Mouse (Mus musculus) forebrain, embryonic 14.5 days (tissue): ENCODE measurements around the gene Art4. TPM values are rescaled to one million over a fixed set of nuclear protein-coding genes. Genes with fewer than 3 reads are reported as not detected.
"Not testable (repeated sequence)": the region's sequence is repeated elsewhere in the genome, so short reads cannot be mapped to it uniquely, and the experiment has no call there.

Experiments used
- ATAC-seq: fragments of 200-750 bp; cut with Nextera tagmentation; 2 replicates; pipeline ENCODE4 v1.8.0; 2017; ENCODE audit warnings: mild to moderate bottlenecking, moderate library complexity
- DNase-seq: peaks from one replicate; pipeline ENCODE4 v3.0.0-alpha.2; 2015; ENCODE audit warnings: low spot score
- H3K27ac ChIP-seq: fragments of 300-500 bp; sonication (generic); 2 replicates; pipeline ENCODE4 v1.5.1; 2014; ENCODE audit warnings: low read depth, mild to moderate bottlenecking, control low read depth, low read length, moderate library complexity
- H3K27me3 ChIP-seq: fragments of 300-500 bp; sonication (generic); replicated peaks from 2 replicates; pipeline ENCODE4 v1.6.1; 2014; ENCODE audit warnings: low read length, control low read depth, mixed read lengths; ENCODE audit not compliant: control insufficient read depth, insufficient read depth
- H3K36me3 ChIP-seq: fragments of 300-500 bp; sonication (generic); 2 replicates; pipeline ENCODE4 v1.6.1; 2014; ENCODE audit warnings: low read length, control low read depth; ENCODE audit not compliant: control insufficient read depth, insufficient read depth
- H3K4me1 ChIP-seq: fragments of 300-500 bp; sonication (generic); 2 replicates; pipeline ENCODE4 v1.6.1; 2014; ENCODE audit warnings: antibody characterized with exemption, low read length, control low read depth; ENCODE audit not compliant: control insufficient read depth, insufficient read depth
- H3K4me2 ChIP-seq: fragments of 300-500 bp; sonication (generic); 2 replicates; pipeline ENCODE4 v1.6.1; 2014; ENCODE audit warnings: mild to moderate bottlenecking, control low read depth, low read length
- H3K4me3 ChIP-seq: fragments of 300-500 bp; sonication (generic); 2 replicates; pipeline ENCODE4 v1.5.1; 2014; ENCODE audit warnings: low read depth, low read length, control low read depth
- H3K9ac ChIP-seq: fragments of 300-500 bp; sonication (generic); 2 replicates; pipeline ENCODE4 v1.6.1; 2014; ENCODE audit warnings: mild to moderate bottlenecking, low read length, control low read depth, moderate library complexity
- H3K9me3 ChIP-seq: fragments of 300-500 bp; sonication (generic); replicated peaks from 2 replicates; pipeline ENCODE4 v1.6.1; 2016; ENCODE audit warnings: low read length, control low read depth, mixed read lengths; ENCODE audit not compliant: control insufficient read depth
- whole genome bisulfite sequencing: fragments of 180-500 bp; shearing (Covaris S2); extraction: QIAGEN DNeasy Blood & Tissue Kit; methylation state at CpG from one replicate; pipeline ENCODE4 v1.1.7; 2014; 5-methylcytosine and 5-hydroxymethylcytosine counted together
- polyA plus RNA-seq: library from polyadenylated mRNA; unstranded; fragments of >200 nt; fragmentation: Nextera tagmentation; extraction: Ambion mirVana; gene quantifications from 2 replicates; pipeline ENCODE4 v1.2.1, GENCODE M21; 2014

Gene Art4
- polyA plus RNA-seq, 1 experiment from 2014 or later = not detected

DNA sequence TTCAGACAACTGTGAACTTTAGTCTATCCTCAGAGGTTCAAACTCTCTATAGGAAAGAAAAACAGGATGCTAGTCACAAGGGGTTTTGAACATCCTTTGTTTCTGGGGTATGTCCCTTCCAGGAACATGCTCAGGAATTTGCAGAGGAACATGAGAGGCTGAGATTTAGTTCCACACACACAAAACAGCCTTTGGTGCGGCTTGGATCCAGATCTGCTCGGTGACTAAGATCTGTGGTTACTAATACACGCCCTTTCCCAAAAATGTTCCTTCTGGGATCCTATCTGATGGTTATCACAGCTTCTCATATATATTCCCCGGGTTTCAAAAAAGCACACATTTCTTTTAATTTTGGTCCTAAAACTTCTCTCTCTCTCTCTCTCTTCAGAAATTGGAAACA lies 40.3 kb upstream of the Art4 start:
- H3K36me3 ChIP-seq = no peaks in the 10 kb centered on the region
- WGBS = 94% methylated on average over 4 of the region's 4 CpGs
- ATAC-seq = no peak
- H3K4me3 ChIP-seq = no peak overlapping the region
- H3K9ac ChIP-seq = no peak overlapping the region
- H3K9me3 ChIP-seq = no peaks in the 10 kb centered on the region
- no peak overlapping the region for H3K27ac ChIP-seq
- no peaks in the 10 kb centered on the region for H3K4me1 ChIP-seq
- no peaks in the 10 kb centered on the region for H3K27me3 ChIP-seq
- H3K4me2 ChIP-seq = no peak overlapping the region
- no peak for DNase-seq

DNA sequence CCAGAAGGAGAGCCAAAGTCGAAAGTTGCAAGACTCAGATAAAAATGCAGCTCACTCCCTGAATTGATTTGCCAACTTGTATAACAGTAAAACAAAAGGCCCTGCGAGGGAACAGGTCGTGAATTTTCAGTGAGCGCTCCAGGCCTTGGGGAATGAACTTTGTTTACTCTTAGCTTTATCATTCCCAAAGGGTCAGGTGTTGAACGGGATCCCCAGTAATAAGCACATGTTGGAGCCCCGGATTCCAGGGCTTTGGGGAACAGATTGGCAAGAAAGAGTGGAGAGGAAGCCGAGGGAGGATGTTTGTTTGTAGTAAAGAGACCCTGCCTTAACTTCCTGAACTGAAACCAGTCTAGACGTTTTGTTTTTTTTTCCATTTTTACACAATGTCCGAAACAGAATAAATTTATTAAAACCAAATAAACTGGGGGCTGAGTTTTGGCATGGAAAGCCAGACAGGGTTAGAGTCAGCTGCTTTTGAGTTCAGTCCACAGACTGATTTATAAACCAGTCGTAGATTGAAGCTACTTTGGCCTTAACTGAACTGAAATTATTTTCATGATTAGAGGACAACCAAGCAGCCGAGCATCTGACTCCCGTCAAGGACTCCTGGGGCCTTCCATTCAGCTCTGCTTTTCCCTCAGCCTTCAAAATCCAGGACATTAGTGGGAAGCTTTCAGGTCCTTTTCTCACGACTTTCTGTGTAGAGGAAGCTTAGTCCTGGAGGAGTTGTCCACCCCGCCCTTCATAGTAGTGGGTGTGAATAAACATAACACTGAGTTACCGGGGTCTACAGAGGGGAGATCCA lies 37.2 kb upstream of the Art4 start:
- no peak overlapping the region for H3K4me2 ChIP-seq
- H3K27me3 ChIP-seq = no peaks in the 10 kb centered on the region
- H3K4me1 ChIP-seq = no peaks in the 10 kb centered on the region
- no peak overlapping the region for H3K9ac ChIP-seq
- H3K36me3 ChIP-seq = no peaks in the 10 kb centered on the region
- DNase-seq = no peak
- no peak for ATAC-seq
- H3K4me3 ChIP-seq = no peak overlapping the region
- no peaks in the 10 kb centered on the region for H3K9me3 ChIP-seq
- no peak overlapping the region for H3K27ac ChIP-seq
- WGBS = 66% methylated on average over 15 of the region's 15 CpGs

DNA sequence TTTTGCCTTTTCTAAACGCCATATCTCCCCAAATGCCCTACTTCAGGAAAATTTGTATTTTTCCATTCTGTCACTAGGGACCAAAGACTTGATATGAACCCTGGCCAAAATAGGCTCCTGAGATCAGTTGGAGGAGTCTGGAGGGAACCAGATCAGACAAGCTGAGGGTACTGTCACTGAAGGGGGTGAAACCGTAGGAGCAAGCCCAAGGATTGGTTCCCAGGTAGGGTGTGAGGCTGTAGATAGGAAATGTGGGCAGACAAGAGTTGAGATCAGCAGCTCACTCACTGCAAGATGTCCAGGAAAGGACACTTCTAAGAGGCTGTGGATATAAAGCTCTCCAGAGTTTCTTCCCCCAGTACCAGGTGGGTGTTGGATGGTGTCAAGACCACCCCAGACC lies 34.5 kb upstream of the Art4 start:
- no peak overlapping the region for H3K4me3 ChIP-seq
- no peak overlapping the region for H3K9ac ChIP-seq
- 81% methylated on average over 2 of the region's 2 CpGs for WGBS
- H3K9me3 ChIP-seq = no peaks in the 10 kb centered on the region
- no peaks in the 10 kb centered on the region for H3K36me3 ChIP-seq
- H3K4me1 ChIP-seq = no peaks in the 10 kb centered on the region
- H3K27ac ChIP-seq = no peak overlapping the region
- no peaks in the 10 kb centered on the region for H3K27me3 ChIP-seq
- DNase-seq (no peak), ATAC-seq (no peak)
- no peak overlapping the region for H3K4me2 ChIP-seq

DNA sequence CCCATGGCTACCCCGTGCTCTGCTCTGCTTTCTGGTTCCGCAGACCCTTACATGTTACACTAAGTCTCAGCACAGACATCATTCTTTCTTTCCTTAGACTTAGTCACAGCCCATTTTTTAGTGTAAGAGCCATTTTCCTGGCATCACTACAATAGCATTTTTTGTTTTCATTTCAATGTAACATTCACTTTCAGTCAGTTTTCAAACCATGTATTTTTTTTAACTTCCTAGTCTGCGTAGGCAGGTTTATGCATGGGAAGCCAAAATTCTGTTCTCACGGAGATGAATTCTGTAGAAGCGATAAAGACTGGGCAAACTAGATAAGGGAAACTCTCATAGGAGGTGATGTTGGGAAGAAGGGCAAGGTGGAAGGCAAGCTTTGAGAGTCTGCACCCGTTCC lies 32.0 kb upstream of the Art4 start:
- Histone ChIP-seq H3K27me3 (no peaks in the 10 kb centered on the region), H3K4me2 (no peak overlapping the region), H3K9me3 (no peaks in the 10 kb centered on the region), H3K4me1 (no peaks in the 10 kb centered on the region), H3K27ac (no peak overlapping the region), H3K9ac (no peak overlapping the region), H3K4me3 (no peak overlapping the region), H3K36me3 (no peaks in the 10 kb centered on the region)
- DNase-seq (no peak), ATAC-seq (no peak)
- WGBS = 93% methylated on average over 6 of the region's 6 CpGs

DNA sequence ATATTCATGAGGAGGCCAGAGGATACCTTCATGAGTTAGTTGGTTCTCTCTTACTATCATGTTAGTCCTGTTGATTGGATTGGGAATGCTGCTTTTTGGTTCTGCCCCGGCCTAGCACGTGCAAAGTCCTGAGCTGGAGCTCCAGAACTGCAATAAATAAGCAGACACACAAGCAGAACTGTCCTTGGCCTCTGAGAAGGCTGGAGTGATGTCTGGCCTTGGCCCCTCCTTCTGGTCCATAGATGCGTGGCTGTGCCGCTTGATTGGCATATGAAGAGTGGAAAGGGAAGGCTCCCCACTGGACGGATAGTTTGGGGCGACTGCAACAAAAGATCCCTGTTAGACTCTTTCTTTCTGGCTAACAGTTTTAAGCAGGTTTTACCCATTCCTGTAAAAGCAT lies 31.5 kb upstream of the Art4 start:
- Histone ChIP-seq H3K4me2 (no peak overlapping the region), H3K36me3 (no peaks in the 10 kb centered on the region), H3K4me1 (no peaks in the 10 kb centered on the region), H3K9ac (no peak overlapping the region), H3K9me3 (no peaks in the 10 kb centered on the region), H3K4me3 (no peak overlapping the region), H3K27ac (no peak overlapping the region), H3K27me3 (no peaks in the 10 kb centered on the region)
- DNase-seq (no peak), ATAC-seq (no peak)
- WGBS = 87% methylated on average over 6 of the region's 6 CpGs

DNA sequence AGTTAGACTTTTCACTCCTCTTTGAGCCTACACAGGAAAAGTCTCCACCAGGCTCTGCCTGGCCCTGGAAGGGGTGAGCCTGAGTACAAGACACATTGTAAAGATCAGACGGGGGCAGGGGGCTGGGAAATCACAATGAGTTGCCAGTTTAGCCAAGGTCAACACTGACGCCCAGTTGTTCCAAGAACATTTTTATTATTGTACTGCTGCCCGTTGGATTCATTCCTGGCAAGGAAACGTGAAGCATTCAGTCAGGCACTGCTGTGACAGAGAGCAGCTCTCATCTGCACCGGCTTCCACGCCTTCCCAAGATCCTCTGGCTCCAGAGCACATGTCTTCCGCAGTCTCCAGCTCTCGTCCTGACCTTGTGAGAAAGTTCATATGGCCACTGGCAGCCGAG lies 30.3 kb upstream of the Art4 start:
- Histone ChIP-seq H3K4me2 (no peak overlapping the region), H3K9ac (no peak overlapping the region), H3K9me3 (no peaks in the 10 kb centered on the region), H3K36me3 (no peaks in the 10 kb centered on the region), H3K4me3 (no peak overlapping the region), H3K27ac (no peak overlapping the region), H3K4me1 (no peaks in the 10 kb centered on the region), H3K27me3 (no peaks in the 10 kb centered on the region)
- DNase-seq (no peak), ATAC-seq (no peak)
- WGBS = 81% methylated on average over 9 of the region's 9 CpGs

DNA sequence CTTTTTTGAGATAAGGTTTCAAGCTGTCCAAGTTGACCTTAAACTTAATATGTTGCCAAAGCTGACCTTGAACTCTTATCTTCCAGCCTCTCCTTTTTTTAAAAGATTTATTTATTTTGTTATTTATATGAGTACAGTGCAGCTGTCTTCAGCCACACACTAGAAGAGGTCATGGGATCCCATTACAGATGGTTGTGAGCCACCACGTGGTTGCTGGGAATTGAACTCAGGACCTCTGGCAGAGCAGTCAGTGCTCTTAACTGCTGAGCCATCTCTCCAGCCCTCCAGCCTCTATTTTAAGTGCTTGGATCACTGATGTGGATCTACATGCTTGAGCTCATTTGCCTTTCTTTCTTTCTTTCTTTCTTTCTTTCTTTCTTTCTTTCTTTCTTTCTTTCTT lies 27.2 kb upstream of the Art4 start:
- H3K36me3 ChIP-seq, ATAC-seq, DNase-seq, H3K27me3 ChIP-seq, H3K4me3 ChIP-seq, H3K27ac ChIP-seq, H3K4me2 ChIP-seq, H3K9me3 ChIP-seq, H3K9ac ChIP-seq, H3K4me1 ChIP-seq: not testable (repeated sequence)
- WGBS = 50% methylated on average over 1 of the region's 1 CpGs

DNA sequence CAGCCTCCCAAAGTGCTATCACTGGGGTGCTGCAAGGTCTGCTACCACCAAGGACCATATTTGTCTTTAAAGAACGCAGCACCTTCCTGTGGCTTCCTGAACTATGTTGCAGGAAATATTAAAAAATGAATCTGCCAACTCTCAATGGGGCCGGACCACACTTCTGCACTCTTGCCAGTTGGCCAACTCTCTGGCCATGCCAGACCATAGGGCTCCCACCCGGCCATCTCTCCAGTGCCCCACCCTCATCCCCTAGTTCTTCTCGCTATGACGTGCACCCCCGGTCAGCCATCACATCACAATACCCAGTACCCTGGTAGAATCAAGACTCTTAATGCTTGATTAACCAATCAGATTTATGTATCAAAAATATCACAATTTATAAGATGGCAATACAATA lies 26.4 kb upstream of the Art4 start:
- no peak overlapping the region for H3K27ac ChIP-seq
- WGBS = 91% methylated on average over 6 of the region's 6 CpGs
- no peak overlapping the region for H3K4me3 ChIP-seq
- H3K9ac ChIP-seq = no peak overlapping the region
- H3K27me3 ChIP-seq = no peaks in the 10 kb centered on the region
- H3K36me3 ChIP-seq = no peaks in the 10 kb centered on the region
- DNase-seq (no peak), ATAC-seq (no peak)
- no peak overlapping the region for H3K4me2 ChIP-seq
- H3K9me3 ChIP-seq = no peaks in the 10 kb centered on the region
- H3K4me1 ChIP-seq = no peaks in the 10 kb centered on the region

DNA sequence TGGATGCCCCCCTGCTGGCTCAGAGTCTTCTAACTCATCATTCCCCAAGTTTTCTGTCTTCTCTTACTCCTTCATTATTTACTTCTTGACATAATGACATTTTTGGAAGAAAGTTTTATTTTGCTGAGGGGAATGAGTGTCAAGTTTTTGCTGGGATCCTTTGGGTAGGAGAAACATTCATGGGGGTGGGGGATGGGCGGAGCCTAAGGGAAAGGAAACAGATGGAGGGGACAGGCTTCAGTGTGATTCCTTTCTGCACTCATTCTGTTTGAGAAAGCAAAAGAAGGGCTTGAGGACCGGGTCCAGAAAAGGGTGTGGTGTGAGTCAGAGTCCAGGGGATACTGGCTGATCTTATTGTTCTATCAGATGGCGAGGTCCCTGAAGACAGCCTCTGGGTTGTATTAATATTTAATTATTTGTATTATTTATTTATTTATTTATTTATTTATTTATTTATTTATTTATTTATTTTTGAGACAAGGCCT lies 25.9 kb upstream of the Art4 start:
- 87% methylated on average over 3 of the region's 3 CpGs for WGBS
- no peak overlapping the region for H3K9ac ChIP-seq
- H3K27me3 ChIP-seq = no peaks in the 10 kb centered on the region
- no peaks in the 10 kb centered on the region for H3K36me3 ChIP-seq
- H3K27ac ChIP-seq = no peak overlapping the region
- no peaks in the 10 kb centered on the region for H3K9me3 ChIP-seq
- ATAC-seq (no peak), DNase-seq (no peak)
- H3K4me2 ChIP-seq = no peak overlapping the region
- no peak overlapping the region for H3K4me3 ChIP-seq
- H3K4me1 ChIP-seq = no peaks in the 10 kb centered on the region
